Mouse (Mus musculus) midbrain, embryonic 11.5 days (tissue): Measurements from ENCODE around the gene Eif4e1b. TPM values are rescaled to one million over a fixed set of nuclear protein-coding genes. Genes with fewer than 3 reads are reported as not detected.
"Not testable (repeated sequence)": the region's sequence is repeated elsewhere in the genome, so short reads cannot be mapped to it uniquely, and the experiment has no call there.

Experiments used
- ATAC-seq: fragments of 200-750 bp; cut with Nextera tagmentation; 2 replicates; pipeline ENCODE4 v1.8.0; 2017; ENCODE audit warnings: moderate TSS enrichment, moderate library complexity; ENCODE audit not compliant: low FRiP score
- DNase-seq: peaks from one replicate; pipeline ENCODE4 v3.0.0; 2015; ENCODE audit warnings: low spot score; ENCODE audit errors: missing footprints
- H3K27ac ChIP-seq: fragments of 300-500 bp; sonication (generic); 2 replicates; pipeline ENCODE4 v1.5.1; 2014; ENCODE audit warnings: low read depth, low read length
- H3K27me3 ChIP-seq: fragments of 300-500 bp; sonication (generic); 2 replicates; pipeline ENCODE4 v1.6.1; 2014; ENCODE audit warnings: mild to moderate bottlenecking, low read length, moderate library complexity, mixed read lengths; ENCODE audit not compliant: control insufficient read depth, insufficient read depth
- H3K36me3 ChIP-seq: fragments of 300-500 bp; sonication (generic); 2 replicates; pipeline ENCODE4 v1.6.1; 2014; ENCODE audit warnings: mild to moderate bottlenecking, low read length, moderate library complexity, mixed read lengths; ENCODE audit not compliant: control insufficient read depth, insufficient read depth
- H3K4me1 ChIP-seq: fragments of 300-500 bp; sonication (generic); 2 replicates; pipeline ENCODE4 v1.6.1; 2014; ENCODE audit warnings: low read length; ENCODE audit not compliant: control insufficient read depth, insufficient read depth
- H3K4me2 ChIP-seq: fragments of 300-500 bp; sonication (generic); 2 replicates; pipeline ENCODE4 v1.6.1; 2014; ENCODE audit warnings: mild to moderate bottlenecking, moderate library complexity
- H3K4me3 ChIP-seq: fragments of 300-500 bp; sonication (generic); 2 replicates; pipeline ENCODE4 v1.5.1; 2014; ENCODE audit warnings: low read depth, low read length
- H3K9ac ChIP-seq: fragments of 300-500 bp; sonication (generic); 2 replicates; pipeline ENCODE4 v1.6.1; 2014; ENCODE audit warnings: low read length
- H3K9me3 ChIP-seq: fragments of 300-500 bp; sonication (generic); 2 replicates; pipeline ENCODE4 v1.6.1; 2016; ENCODE audit warnings: low read length; ENCODE audit not compliant: control insufficient read depth
- WGBS: fragments of 180-500 bp; shearing (Covaris S2); extraction: QIAGEN DNeasy Blood & Tissue Kit; methylation state at CpG from one replicate; pipeline ENCODE4 v1.1.7; 2014; 5-methylcytosine and 5-hydroxymethylcytosine counted together
- polyA plus RNA-seq: library from polyadenylated mRNA; unstranded; fragments of >200 nt; fragmentation: Nextera tagmentation; extraction: Ambion mirVana; gene quantifications from 2 replicates; pipeline ENCODE4 v1.2.1, GENCODE M21; 2014

The Eif4e1b gene
- polyA plus RNA-seq, 1 experiment from 2014 or later = not detected

DNA sequence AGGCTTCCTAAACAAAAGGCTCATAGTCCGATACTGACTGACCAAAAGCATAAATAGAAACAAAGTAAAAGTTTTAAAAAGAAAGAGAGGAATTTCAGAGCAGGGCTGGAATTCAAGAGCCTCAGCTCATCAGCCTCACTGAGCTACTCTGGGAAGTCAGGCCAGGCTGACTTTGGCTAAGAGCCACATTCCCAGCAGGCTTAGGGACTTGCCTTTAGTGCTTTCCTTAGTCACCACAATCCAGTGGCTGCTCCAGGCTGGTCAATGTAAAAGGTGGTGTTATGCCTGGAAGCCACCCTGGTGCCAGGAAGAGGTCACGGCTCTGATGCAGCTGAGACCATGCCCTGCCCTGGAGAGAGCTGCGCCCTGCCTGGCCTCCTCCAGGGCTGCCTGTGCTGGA, 3.2 kb upstream of the Eif4e1b start:
- ATAC-seq (no peak), DNase-seq (peak; percentile 31)
- Histone ChIP-seq H3K27me3 (no peaks in the 10 kb centered on the region), H3K9me3 (no peaks in the 10 kb centered on the region), H3K4me3 (no peak overlapping the region), H3K4me2 (no peak overlapping the region), H3K4me1 (no peaks in the 10 kb centered on the region), H3K9ac (no peak overlapping the region), H3K36me3 (no peaks in the 10 kb centered on the region), H3K27ac (no peak overlapping the region)
- WGBS = 73% methylated on average over 3 of the region's 3 CpGs

DNA sequence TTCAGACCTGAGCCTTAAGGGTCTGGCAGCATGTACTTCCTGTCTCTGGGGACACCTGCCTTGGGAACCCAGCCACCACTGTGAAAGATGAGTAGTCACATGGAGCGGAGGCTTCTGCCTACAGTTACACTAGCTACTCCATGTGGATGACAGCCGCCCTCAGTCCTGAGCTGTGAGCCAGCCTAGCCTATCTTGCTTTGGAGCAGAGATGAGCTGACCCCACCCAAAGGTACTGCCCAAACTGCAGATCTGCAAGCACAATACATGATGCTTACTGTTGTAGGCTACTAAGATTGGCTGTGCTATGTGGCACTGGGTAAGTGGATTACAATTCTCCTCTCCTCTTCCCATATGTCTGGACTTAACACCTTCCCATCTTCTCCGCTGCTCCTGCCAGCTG, 2.7 kb upstream of the Eif4e1b start:
- Histone ChIP-seq H3K36me3 (no peaks in the 10 kb centered on the region), H3K4me1 (no peaks in the 10 kb centered on the region), H3K9ac (no peak overlapping the region), H3K4me2 (no peak overlapping the region), H3K9me3 (no peaks in the 10 kb centered on the region), H3K4me3 (no peak overlapping the region), H3K27me3 (no peaks in the 10 kb centered on the region), H3K27ac (no peak overlapping the region)
- WGBS = 89% methylated on average over 3 of the region's 3 CpGs
- ATAC-seq = no peak
- no peak for DNase-seq

DNA sequence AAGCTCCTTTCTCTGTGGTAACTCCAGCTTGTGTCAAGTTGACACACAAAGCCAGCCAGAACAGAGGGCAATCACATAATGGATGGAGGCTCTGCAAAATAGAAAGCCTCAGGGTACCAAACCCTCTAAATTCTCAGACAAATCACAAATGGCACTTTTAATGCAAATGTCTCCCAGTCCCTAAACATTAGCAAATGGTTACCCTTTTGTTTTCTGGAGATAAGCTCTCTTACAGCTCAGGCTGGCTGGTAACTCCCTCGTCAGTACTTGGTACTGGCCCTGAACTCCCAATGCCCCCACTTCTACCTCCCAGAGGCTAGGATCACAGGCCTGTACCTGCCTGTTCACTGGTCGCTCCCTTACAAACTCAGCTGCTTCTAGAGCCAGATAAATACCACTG, 563 bp upstream of the Eif4e1b start:
- no peak overlapping the region for H3K4me2 ChIP-seq
- no peaks in the 10 kb centered on the region for H3K27me3 ChIP-seq
- DNase-seq = peak; percentile 19
- no peaks in the 10 kb centered on the region for H3K9me3 ChIP-seq
- ATAC-seq = no peak
- H3K36me3 ChIP-seq = no peaks in the 10 kb centered on the region
- H3K27ac ChIP-seq = no peak overlapping the region
- no peak overlapping the region for H3K4me3 ChIP-seq
- no peaks in the 10 kb centered on the region for H3K4me1 ChIP-seq
- 56% methylated on average over 2 of the region's 2 CpGs for WGBS
- H3K9ac ChIP-seq = no peak overlapping the region

DNA sequence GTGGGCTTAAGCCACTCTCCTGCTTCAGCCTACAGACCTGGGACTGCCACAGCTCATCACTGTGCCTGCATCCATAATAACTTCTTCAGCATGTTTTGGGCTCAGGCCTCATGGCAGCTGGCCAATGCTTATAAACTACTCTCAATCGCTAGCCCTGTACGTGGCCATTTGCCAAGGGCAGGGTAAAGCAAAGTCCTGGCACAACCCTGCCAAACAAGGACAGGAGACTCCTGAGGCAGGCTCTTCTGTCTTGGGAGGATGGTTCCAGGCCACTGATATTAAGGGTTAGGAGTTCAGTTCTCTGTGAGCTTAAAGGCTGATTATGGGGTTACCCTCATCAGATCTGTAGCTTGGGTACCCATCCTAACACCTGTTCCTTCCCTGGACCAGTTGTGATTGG, 3.8 kb downstream of the Eif4e1b start:
- H3K27me3 ChIP-seq = peaks cover 14% of the 10 kb centered on the region
- peak; percentile 61 for DNase-seq
- H3K4me3 ChIP-seq, H3K36me3 ChIP-seq, ATAC-seq, H3K4me2 ChIP-seq, H3K9ac ChIP-seq, H3K27ac ChIP-seq, H3K9me3 ChIP-seq: not testable (repeated sequence)
- 92% methylated on average over 2 of the region's 2 CpGs for WGBS
- peaks cover 11% of the 10 kb centered on the region for H3K4me1 ChIP-seq

DNA sequence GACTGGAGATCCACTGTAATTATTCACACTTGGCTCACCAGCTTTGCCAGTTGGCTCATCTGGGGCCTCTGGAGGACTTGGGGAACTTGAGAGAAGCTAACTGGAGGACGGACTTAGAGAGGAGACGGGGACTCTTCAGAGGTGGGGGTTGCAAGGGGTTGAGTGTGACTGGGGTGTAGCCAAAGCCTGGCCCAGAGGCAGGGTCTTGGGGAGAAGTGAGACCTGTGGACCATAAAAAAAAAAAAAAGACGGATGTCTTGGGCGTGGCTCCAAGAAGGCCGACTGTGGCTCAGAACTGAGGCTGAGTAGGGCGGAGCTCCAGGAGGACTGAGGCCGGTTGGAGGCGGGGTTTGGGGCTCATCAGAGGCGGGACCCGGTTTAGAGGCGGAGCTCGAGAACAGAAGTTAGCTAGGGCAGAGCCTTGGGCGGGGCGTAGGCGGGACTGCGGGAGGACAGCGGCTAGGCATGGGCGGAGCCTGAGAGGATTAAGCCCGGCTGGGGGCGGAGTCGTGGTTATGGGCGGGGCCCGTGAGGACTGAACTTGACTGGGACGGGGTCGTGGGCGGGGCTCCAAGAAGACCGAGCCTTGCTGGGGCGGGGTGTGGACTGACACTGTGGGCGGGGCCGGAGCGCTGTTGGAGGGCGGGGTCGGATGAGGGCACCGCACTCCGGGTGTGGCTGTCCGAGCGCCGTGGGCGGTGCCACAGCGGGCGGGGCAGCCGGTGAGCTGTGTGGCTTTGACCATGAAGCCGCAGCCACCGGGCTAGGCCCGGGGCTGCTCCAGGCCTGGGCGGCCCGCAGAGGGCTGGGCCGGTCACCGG, 5.2 kb downstream of the Eif4e1b start, which contains the start of gene Tspan17:
TSS of gene Tspan17 (plus strand) at position 638 of the 821 bp plus-strand sequence.
- Histone ChIP-seq H3K4me1 (peaks cover 11% of the 10 kb centered on the region), H3K9ac (peak within 1 kb of the TSS; percentile 57), H3K9me3 (no peaks in the 10 kb centered on the region), H3K27me3 (peaks cover 14% of the 10 kb centered on the region), H3K4me3 (peak within 1 kb of the TSS; percentile 55), H3K36me3 (no peaks in the 10 kb centered on the region), H3K27ac (no peak within 1 kb of the TSS), H3K4me2 (peak within 1 kb of the TSS; percentile 69)
- 2% methylated on average over 47 of the region's 49 CpGs for WGBS
- ATAC-seq (peak; percentile 91), DNase-seq (peak; percentile 100)

DNA sequence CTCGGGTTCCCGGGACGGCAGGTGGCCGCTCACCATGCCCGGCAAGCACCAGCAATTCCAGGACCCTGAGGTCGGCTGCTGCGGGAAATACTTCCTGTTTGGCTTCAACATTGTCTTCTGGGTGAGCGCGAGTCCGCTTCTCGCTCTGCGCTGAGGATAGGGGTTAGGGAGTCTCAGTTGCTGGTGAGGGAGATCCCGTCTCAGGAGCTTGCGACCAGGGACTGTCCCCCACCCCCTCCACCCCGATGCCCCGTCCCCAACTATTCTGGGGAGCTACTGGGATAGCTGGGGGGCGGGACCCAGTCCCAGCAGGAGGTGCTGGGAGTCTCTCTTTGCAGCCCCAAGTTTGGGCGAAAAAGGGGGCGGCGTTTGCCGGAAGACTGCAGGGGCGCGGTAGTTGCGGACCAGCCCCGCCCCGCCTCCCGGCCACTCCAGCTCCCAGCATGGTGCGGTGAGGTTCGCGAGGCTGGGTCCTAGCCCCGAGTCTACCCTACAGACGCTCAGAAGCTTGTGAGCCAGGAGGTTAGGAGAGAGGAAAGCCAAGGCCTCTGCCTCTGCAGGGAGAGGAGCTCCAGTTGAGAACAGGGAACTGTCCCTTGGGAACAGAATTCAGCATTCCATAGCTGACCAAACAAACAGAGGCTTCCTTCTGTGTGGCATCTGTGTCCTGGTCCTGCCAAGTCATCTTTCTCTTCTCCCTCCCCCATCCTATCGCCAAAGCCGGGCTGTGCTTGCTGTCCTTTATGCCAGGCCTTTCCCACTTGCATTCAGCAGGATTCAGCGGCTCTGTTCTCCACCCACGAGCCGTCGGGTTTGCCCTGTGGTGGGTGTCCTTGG, 6.0 kb downstream of the Eif4e1b start:
- WGBS = 1% methylated on average over 38 of the region's 38 CpGs
- H3K4me2 ChIP-seq = peak overlapping the region; percentile 69
- DNase-seq (peak; percentile 89), ATAC-seq (peak; percentile 45)
- peaks cover 14% of the 10 kb centered on the region for H3K27me3 ChIP-seq
- H3K27ac ChIP-seq = no peak overlapping the region
- H3K9ac ChIP-seq = peak overlapping the region; percentile 57
- peaks cover 11% of the 10 kb centered on the region for H3K4me1 ChIP-seq
- peak overlapping the region; percentile 55 for H3K4me3 ChIP-seq
- no peaks in the 10 kb centered on the region for H3K9me3 ChIP-seq
- no peaks in the 10 kb centered on the region for H3K36me3 ChIP-seq

DNA sequence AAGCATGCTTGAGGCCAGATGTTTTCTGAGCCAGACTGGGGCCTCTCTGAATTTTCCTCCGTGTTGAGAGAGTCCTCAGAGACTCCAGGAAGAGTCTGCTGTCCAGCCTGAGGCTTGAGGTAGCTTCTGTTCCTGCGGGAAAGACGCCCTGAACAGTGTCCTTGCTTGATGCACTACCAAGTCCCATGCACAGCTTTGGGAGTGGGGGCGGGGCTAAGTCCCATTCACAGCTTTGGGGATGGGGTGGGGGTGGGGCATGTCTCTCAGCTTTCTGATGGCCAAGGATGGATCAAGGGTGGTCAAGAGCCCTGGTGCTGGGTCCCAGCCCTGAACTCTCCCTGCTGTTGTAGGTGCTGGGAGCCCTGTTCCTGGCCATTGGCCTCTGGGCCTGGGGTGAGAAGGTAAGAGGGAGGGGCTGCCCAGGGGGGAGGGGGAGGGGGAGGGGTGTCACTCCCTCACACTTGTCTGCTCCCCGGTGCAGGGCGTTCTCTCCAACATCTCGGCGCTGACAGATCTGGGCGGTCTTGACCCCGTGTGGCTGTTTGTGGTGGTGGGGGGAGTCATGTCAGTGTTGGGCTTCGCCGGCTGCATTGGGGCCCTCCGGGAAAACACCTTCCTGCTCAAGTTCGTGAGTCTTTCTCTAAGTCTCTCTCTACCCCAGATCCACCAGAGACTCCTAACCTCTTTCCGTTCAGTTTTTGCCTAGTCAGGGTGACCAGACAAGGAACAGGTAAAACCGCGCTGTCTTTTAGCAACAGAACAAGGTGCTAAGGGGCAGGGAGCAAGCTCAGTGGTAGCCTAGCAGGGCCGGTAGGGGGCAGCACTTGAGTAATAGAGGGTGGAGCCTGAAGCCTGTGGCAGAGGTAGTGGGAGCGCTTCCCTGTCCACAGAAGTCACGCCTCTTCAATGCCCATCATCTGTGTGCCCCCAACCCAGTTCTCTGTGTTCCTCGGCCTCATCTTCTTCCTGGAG, 8.7 kb downstream of the Eif4e1b start:
- ATAC-seq (no peak), DNase-seq (peak; percentile 93)

DNA sequence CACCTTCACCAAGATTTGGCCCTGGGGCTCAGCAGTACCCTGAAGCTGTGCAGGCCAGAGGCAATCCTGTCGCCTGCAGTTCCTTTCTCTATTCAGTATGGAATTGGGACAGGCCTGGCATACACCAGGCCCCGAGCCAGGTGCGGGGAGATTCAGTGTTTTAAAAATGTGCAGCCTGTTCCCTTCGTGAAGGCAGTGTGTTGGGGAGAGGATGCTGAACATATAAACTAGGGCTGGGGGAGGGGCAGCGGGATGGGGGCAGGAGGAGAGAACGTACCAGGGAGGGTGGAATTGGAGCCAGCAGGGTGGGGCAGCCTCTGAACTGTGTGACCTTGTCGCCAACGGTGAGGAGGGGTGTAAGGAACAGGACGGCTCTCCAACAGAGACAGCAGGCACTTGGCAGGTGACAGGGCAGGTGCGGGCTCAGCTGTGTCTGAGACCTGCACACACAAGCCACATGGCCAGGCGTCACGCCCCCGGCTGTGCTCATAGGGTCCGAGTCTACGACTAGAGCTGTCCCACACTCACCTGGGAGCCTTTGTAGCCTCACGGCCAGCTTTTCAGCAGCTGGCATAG, 10.3 kb downstream of the Eif4e1b start:
- DNase-seq (peak; percentile 19), ATAC-seq (no peak)
- Histone ChIP-seq H3K36me3 (no peaks in the 10 kb centered on the region), H3K4me3 (no peak overlapping the region), H3K4me2 (no peak overlapping the region), H3K9me3 (no peaks in the 10 kb centered on the region), H3K27me3 (peaks cover 14% of the 10 kb centered on the region), H3K4me1 (peaks cover 11% of the 10 kb centered on the region), H3K9ac (no peak overlapping the region), H3K27ac (no peak overlapping the region)
- 76% methylated on average over 16 of the region's 16 CpGs for WGBS

More for the DNA sequence above, 8.7 kb downstream of the Eif4e1b start:
- no peak overlapping the region for H3K27ac ChIP-seq
- no peaks in the 10 kb centered on the region for H3K9me3 ChIP-seq
- no peak overlapping the region for H3K9ac ChIP-seq
- peaks cover 11% of the 10 kb centered on the region for H3K4me1 ChIP-seq
- H3K4me3 ChIP-seq = no peak overlapping the region
- no peaks in the 10 kb centered on the region for H3K36me3 ChIP-seq
- peaks cover 14% of the 10 kb centered on the region for H3K27me3 ChIP-seq
- H3K4me2 ChIP-seq = no peak overlapping the region
- WGBS = 18% methylated on average over 21 of the region's 21 CpGs
